10 mouse cellular contexts compared by ENCODE assay signal in genomic region chr2:181706668-181707067, GRCm38 (mm10). TPM values are rescaled to one million over a fixed set of nuclear protein-coding genes. Genes with fewer than 3 reads are reported as not detected.
DNase-seq lines count a peak whose midpoint lies in the region; ATAC-seq and TF ChIP-seq lines count a peak whose summit lies in the region.
"Had no signal": no experiment of that assay in that cellular context is flagged by ENCODE, and none has a peak within 500 bp of the region (broad histone marks: within the 10 kb centered on the region; RNA-seq: fewer than 3 reads in every experiment).

No protein-coding gene starts in this region.

- no peak for ATAC-seq in hindbrain, embryonic 14.5 days (ENCODE audit: low FRiP score)
- ATAC-seq in hindbrain, embryonic 12.5 days (ENCODE audit: low FRiP score): no peak
- ATAC-seq in G1E (ENCODE audit: extremely low read depth, insufficient number of reproducible peaks, low FRiP score, poor library complexity, severe bottlenecking): no peak

- TF ChIP-seq CTCF in G1E (IDR thresholded peaks at IDR 0.05; ENCODE audit: low read depth, low read length): no peak

- H3K36me3 ChIP-seq in hindbrain, embryonic 14.5 days (replicated peaks; ENCODE audit: control insufficient read depth, insufficient read depth): no peaks in the 10 kb centered on the region
- H3K36me3 ChIP-seq in hindbrain, embryonic 12.5 days: no peaks in the 10 kb centered on the region
- H3K36me3 ChIP-seq in G1E (replicated peaks): no peaks in the 10 kb centered on the region
- H3K36me3 ChIP-seq: lung, embryonic 15.5 days had no signal

- H3K4me3 ChIP-seq in hindbrain, embryonic 14.5 days (replicated peaks; ENCODE audit: low read length): no peak overlapping the region
- H3K4me3 ChIP-seq in hindbrain, embryonic 12.5 days: no peak overlapping the region
- no peak overlapping the region for H3K4me3 ChIP-seq in G1E (ENCODE audit: low read depth, low read length)
- H3K4me3 ChIP-seq: lung, embryonic 15.5 days had no signal

- H3K9ac ChIP-seq in hindbrain, embryonic 14.5 days: no peak overlapping the region
- H3K9ac ChIP-seq in hindbrain, embryonic 12.5 days: no peak overlapping the region
- H3K9ac ChIP-seq: lung, embryonic 15.5 days had no signal

- no peaks in the 10 kb centered on the region for H3K9me3 ChIP-seq in hindbrain, embryonic 14.5 days (ENCODE audit: control insufficient read depth, low read length)
- H3K9me3 ChIP-seq in hindbrain, embryonic 12.5 days (replicated peaks): no peaks in the 10 kb centered on the region
- H3K9me3 ChIP-seq in G1E (replicated peaks): no peaks in the 10 kb centered on the region
- H3K9me3 ChIP-seq: lung, embryonic 15.5 days had no signal

- no peaks in the 10 kb centered on the region for H3K27me3 ChIP-seq in hindbrain, embryonic 14.5 days (ENCODE audit: control insufficient read depth, insufficient read depth, low read length)
- H3K27me3 ChIP-seq in hindbrain, embryonic 12.5 days: no peaks in the 10 kb centered on the region
- H3K27me3 ChIP-seq in G1E (ENCODE audit: insufficient read depth, low read length): peaks cover 6% of the 10 kb centered on the region
- H3K27me3 ChIP-seq: lung, embryonic 15.5 days had no signal

- 42% methylated on average over 4 of the region's 4 CpGs for WGBS in hindbrain, embryonic 14.5 days
- 33% methylated on average over 4 of the region's 4 CpGs for WGBS in hindbrain, embryonic 12.5 days

- no peaks in the 10 kb centered on the region for H3K4me1 ChIP-seq in hindbrain, embryonic 14.5 days (replicated peaks; ENCODE audit: control insufficient read depth, insufficient read depth, low read length)
- H3K4me1 ChIP-seq in hindbrain, embryonic 12.5 days: no peaks in the 10 kb centered on the region
- no peaks in the 10 kb centered on the region for H3K4me1 ChIP-seq in G1E (ENCODE audit: insufficient read depth, low read depth, low read length)
- H3K4me1 ChIP-seq: lung, embryonic 15.5 days had no signal

- peak; percentile 41 for DNase-seq in hindbrain, embryonic 14.5 days (ENCODE audit: low spot score)
- DNase-seq in 416B (ENCODE audit: low read depth) (peak; percentile 70), G1E (ENCODE audit: low spot score) (peak; percentile 38)
- peak; percentile 28 for DNase-seq in lung, postnatal 10 days
- no peak for DNase-seq in left cerebral cortex, adult 18-20 months (ENCODE audit: low spot score in 2 of 2)
- DNase-seq in layer of hippocampus, adult 18-20 months (ENCODE audit: low spot score in 2 of 2): no peak
- no peak for DNase-seq in kidney, postnatal 10 days

- no peak overlapping the region for H3K4me2 ChIP-seq in hindbrain, embryonic 14.5 days (replicated peaks)
- H3K4me2 ChIP-seq in hindbrain, embryonic 12.5 days (replicated peaks): no peak overlapping the region
- H3K4me2 ChIP-seq: lung, embryonic 15.5 days had no signal

- H3K27ac ChIP-seq in hindbrain, embryonic 14.5 days: no peak overlapping the region
- no peak overlapping the region for H3K27ac ChIP-seq in hindbrain, embryonic 12.5 days
- H3K27ac ChIP-seq: lung, embryonic 15.5 days had no signal

RNA-seq across cellular contexts. Expression of gene Oprl1, which starts 8.1 kb away (rescaled TPM):
- 102 and 108 TPM in 2 replicates for polyA plus RNA-seq in hindbrain, embryonic 14.5 days (2014; fragmentation: Nextera tagmentation; extraction: Ambion mirVana)
- 42.7 and 43.2 TPM in 2 replicates for polyA plus RNA-seq in hindbrain, embryonic 12.5 days (2016; fragmentation: Nextera tagmentation; extraction: Ambion mirVana)
- total RNA-seq in G1E (2014; fragmentation: Nextera tagmentation): not detected in 2 replicates
- 0.23 TPM in 1 of 2 replicates, not detected in the other for total RNA-seq in G1E (2017)
- polyA plus RNA-seq in G1E (2012): not detected in 2 replicates
- total RNA-seq in left cerebral cortex, adult 18-20 months (2021): 10 to 100 TPM; 57.5 to 61.9 TPM
- total RNA-seq in layer of hippocampus, adult 18-20 months (2021): 10 to 100 TPM; 50.6 to 52.4 TPM

RNA-seq across cellular contexts. Expression of gene Lkaaear1, which starts 8.4 kb away (rescaled TPM):
- polyA plus RNA-seq in hindbrain, embryonic 14.5 days (2014; fragmentation: Nextera tagmentation; extraction: Ambion mirVana): not detected in 2 replicates
- not detected in 2 replicates for polyA plus RNA-seq in hindbrain, embryonic 12.5 days (2016; fragmentation: Nextera tagmentation; extraction: Ambion mirVana)
- total RNA-seq in G1E (2014; fragmentation: Nextera tagmentation) (not detected in 2 replicates), G1E (2017) (not detected in 2 replicates)
- not detected in 2 replicates for polyA plus RNA-seq in G1E (2012)
- not detected for total RNA-seq in left cerebral cortex, adult 18-20 months (2021)
- not detected for total RNA-seq in layer of hippocampus, adult 18-20 months (2021)
- polyA plus RNA-seq: intestine, embryonic 14.5 days; lung, embryonic 15.5 days had no signal

RNA-seq across cellular contexts. Expression of gene Rgs19, which starts 12.9 kb away (rescaled TPM):
- polyA plus RNA-seq in hindbrain, embryonic 14.5 days (2014; fragmentation: Nextera tagmentation; extraction: Ambion mirVana): 69.0 and 73.0 TPM in 2 replicates
- polyA plus RNA-seq in hindbrain, embryonic 12.5 days (2016; fragmentation: Nextera tagmentation; extraction: Ambion mirVana): 49.4 and 54.4 TPM in 2 replicates
- total RNA-seq in G1E (2014; fragmentation: Nextera tagmentation): 62.5 TPM in 2 replicates
- 49.6 and 52.4 TPM in 2 replicates for total RNA-seq in G1E (2017)
- polyA plus RNA-seq in G1E (2012): 52.2 and 65.5 TPM in 2 replicates
- 10 to 100 TPM; 29.3 to 30.7 TPM for total RNA-seq in left cerebral cortex, adult 18-20 months (2021)
- 10 to 100 TPM; 41.7 to 47.2 TPM for total RNA-seq in layer of hippocampus, adult 18-20 months (2021)

RNA-seq across cellular contexts. Expression of gene Tcea2, which starts 26.6 kb away (rescaled TPM):
- polyA plus RNA-seq in hindbrain, embryonic 14.5 days (2014; fragmentation: Nextera tagmentation; extraction: Ambion mirVana): 40.6 and 50.4 TPM in 2 replicates
- 27.7 and 29.9 TPM in 2 replicates for polyA plus RNA-seq in hindbrain, embryonic 12.5 days (2016; fragmentation: Nextera tagmentation; extraction: Ambion mirVana)
- total RNA-seq in G1E (2014; fragmentation: Nextera tagmentation) (not detected in 2 replicates), G1E (2017) (1.2 TPM in 2 replicates)
- 0.28 and 0.32 TPM in 2 replicates for polyA plus RNA-seq in G1E (2012)
- 10 to 100 TPM; 58.3 to 59.3 TPM for total RNA-seq in left cerebral cortex, adult 18-20 months (2021)
- total RNA-seq in layer of hippocampus, adult 18-20 months (2021): 10 to 100 TPM; 48.3 to 55.1 TPM

RNA-seq across cellular contexts. Expression of gene Sox18, which starts 35.2 kb away (rescaled TPM):
- 19.3 and 20.9 TPM in 2 replicates for polyA plus RNA-seq in hindbrain, embryonic 14.5 days (2014; fragmentation: Nextera tagmentation; extraction: Ambion mirVana)
- polyA plus RNA-seq in hindbrain, embryonic 12.5 days (2016; fragmentation: Nextera tagmentation; extraction: Ambion mirVana): 21.4 and 22.0 TPM in 2 replicates
- total RNA-seq in G1E (2014; fragmentation: Nextera tagmentation): not detected in 2 replicates
- total RNA-seq in G1E (2017): 0.05 TPM in 1 of 2 replicates, not detected in the other
- polyA plus RNA-seq in G1E (2012): 0.04 TPM in 1 of 2 replicates, not detected in the other
- 10 to 100 TPM; 14.2 to 14.3 TPM for total RNA-seq in left cerebral cortex, adult 18-20 months (2021)
- 10 to 100 TPM; 11.3 to 12.6 TPM for total RNA-seq in layer of hippocampus, adult 18-20 months (2021)

Comparison
In these comparisons a context has a peak if more than half of its experiments do, and no peak if none do; other contexts are left out.
1. DNase-seq: peak in hindbrain, embryonic 14.5 days (single experiment), 416B (single experiment), G1E (single experiment) and lung, postnatal 10 days (single experiment); none in left cerebral cortex, adult 18-20 months (0 of 2), layer of hippocampus, adult 18-20 months (0 of 2) and kidney, postnatal 10 days (single experiment).
2. RNA of gene Oprl1, which starts 8.1 kb away (total RNA-seq): 57.5 to 61.9 TPM in left cerebral cortex, adult 18-20 months and 50.6 to 52.4 TPM in layer of hippocampus, adult 18-20 months; 0.23 TPM in G1E; every median in the first group is over 10 times any median in the second.